11 mouse cellular contexts compared by ENCODE assay signal in the genomic region with DNA sequence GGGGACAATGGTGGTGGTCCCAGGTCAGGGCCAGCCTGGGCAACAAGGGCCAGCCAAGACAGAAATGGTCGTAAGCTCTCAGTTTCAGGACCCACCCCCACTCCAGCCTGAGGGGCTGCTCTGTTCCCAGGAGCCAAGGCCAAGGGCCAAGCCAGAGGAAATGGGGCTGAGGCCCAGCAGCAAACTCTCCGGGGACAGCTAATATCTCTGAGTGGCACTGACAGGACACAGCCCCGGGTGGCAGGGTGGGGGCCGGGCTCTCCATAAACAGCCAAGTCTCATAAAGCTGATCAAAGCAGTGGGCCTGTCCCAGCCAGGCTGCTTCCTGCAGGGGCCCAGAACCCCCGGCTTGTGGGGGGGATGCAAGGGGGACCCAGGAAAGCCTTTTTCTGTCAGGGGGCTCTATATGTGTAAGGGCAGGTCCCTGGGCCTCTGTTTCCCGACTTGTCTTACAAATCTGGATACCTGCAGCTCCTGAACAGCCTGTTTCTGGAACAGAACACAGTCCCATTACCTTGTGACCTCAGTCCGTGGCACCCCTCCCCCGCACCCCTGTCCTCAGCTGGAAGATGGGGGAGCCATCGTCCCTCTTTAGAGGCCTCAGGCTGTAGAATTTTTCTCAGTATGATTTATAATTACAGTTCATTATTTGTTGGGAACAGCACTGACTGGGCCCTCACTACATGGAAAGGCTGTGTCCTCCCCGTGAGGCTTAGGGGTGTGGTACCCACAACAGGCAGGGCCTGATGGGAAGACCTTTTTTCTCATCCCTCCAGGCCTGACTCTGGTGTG. TPM values are rescaled to one million over a fixed set of nuclear protein-coding genes. Genes with fewer than 3 reads are reported as not detected.
DNase-seq lines count a peak whose midpoint lies in the region; ATAC-seq lines count a peak whose summit lies in the region.
"Had no signal": no experiment of that assay in that cellular context is flagged by ENCODE, and none has a peak within 500 bp of the region (broad histone marks: within the 10 kb centered on the region; RNA-seq: fewer than 3 reads in every experiment).

No protein-coding gene starts in this region.

- peaks cover 4% of the 10 kb centered on the region for H3K27me3 ChIP-seq in heart, embryonic 10.5 days (ENCODE audit: insufficient read depth, poor library complexity, severe bottlenecking)
- H3K27me3 ChIP-seq in embryonic facial prominence, embryonic 15.5 days = no peaks in the 10 kb centered on the region
- no peaks in the 10 kb centered on the region for H3K27me3 ChIP-seq in forebrain, embryonic 13.5 days
- H3K27me3 ChIP-seq: liver, embryonic 15.5 days; Patski had no signal

- peaks cover 70% of the 10 kb centered on the region for H3K4me1 ChIP-seq in heart, embryonic 10.5 days
- peaks cover 50% of the 10 kb centered on the region for H3K4me1 ChIP-seq in embryonic facial prominence, embryonic 15.5 days
- no peaks in the 10 kb centered on the region; the same call in 1 of the 2 replicates for H3K4me1 ChIP-seq in forebrain, embryonic 13.5 days

- no peak overlapping the region for H3K4me3 ChIP-seq in heart, embryonic 10.5 days
- H3K4me3 ChIP-seq in embryonic facial prominence, embryonic 15.5 days (replicated peaks) = no peak overlapping the region
- no peak overlapping the region for H3K4me3 ChIP-seq in forebrain, embryonic 13.5 days
- H3K4me3 ChIP-seq: liver, embryonic 15.5 days had no signal

- no peak overlapping the region for H3K9ac ChIP-seq in embryonic facial prominence, embryonic 15.5 days
- H3K9ac ChIP-seq in forebrain, embryonic 13.5 days = no peak overlapping the region
- H3K9ac ChIP-seq: liver, embryonic 15.5 days had no signal

- H3K9me3 ChIP-seq in heart, embryonic 10.5 days = no peaks in the 10 kb centered on the region
- H3K9me3 ChIP-seq in embryonic facial prominence, embryonic 15.5 days (replicated peaks) = no peaks in the 10 kb centered on the region
- H3K9me3 ChIP-seq in forebrain, embryonic 13.5 days (replicated peaks) = no peaks in the 10 kb centered on the region
- H3K9me3 ChIP-seq: liver, embryonic 15.5 days had no signal

- no peak for DNase-seq in heart, embryonic 10.5 days (ENCODE audit: low spot score)
- DNase-seq in heart, adult 8-10 months (ENCODE audit: low spot score) = no peak
- DNase-seq in kidney, postnatal 4 days = peak; percentile 55 to 73
- DNase-seq in kidney, postnatal 36 days = no peak
- DNase-seq in lung, postnatal 36 days = peak; percentile 80

- H3K36me3 ChIP-seq in heart, embryonic 10.5 days = no peaks in the 10 kb centered on the region
- H3K36me3 ChIP-seq in embryonic facial prominence, embryonic 15.5 days = no peaks in the 10 kb centered on the region
- H3K36me3 ChIP-seq in forebrain, embryonic 13.5 days (ENCODE audit: poor library complexity, severe bottlenecking) = no peaks in the 10 kb centered on the region
- H3K36me3 ChIP-seq: liver, embryonic 15.5 days had no signal

- ATAC-seq in embryonic facial prominence, embryonic 15.5 days (ENCODE audit: insufficient number of reproducible peaks, low FRiP score, low TSS enrichment, low read depth) = no peak
- no peak for ATAC-seq in erythroblast, adult 5-6 weeks (replicated peaks; ENCODE audit: low FRiP score, poor library complexity, severe bottlenecking)
- no peak for ATAC-seq in forebrain, embryonic 13.5 days
- ATAC-seq: Patski had no signal

- H3K27ac ChIP-seq in heart, embryonic 10.5 days = peak overlapping the region; percentile 83
- H3K27ac ChIP-seq in embryonic facial prominence, embryonic 15.5 days (replicated peaks) = peak overlapping the region; percentile 73
- H3K27ac ChIP-seq in forebrain, embryonic 13.5 days = no peak overlapping the region
- H3K27ac ChIP-seq: liver, embryonic 15.5 days had no signal

- H3K4me2 ChIP-seq in embryonic facial prominence, embryonic 15.5 days (replicated peaks) = no peak overlapping the region
- no peak overlapping the region for H3K4me2 ChIP-seq in forebrain, embryonic 13.5 days
- H3K4me2 ChIP-seq: liver, embryonic 15.5 days had no signal

- 26% methylated on average over 10 of the region's 10 CpGs for WGBS in heart, embryonic 10.5 days
- WGBS in embryonic facial prominence, embryonic 15.5 days = 21% methylated on average over 10 of the region's 10 CpGs
- 57% methylated on average over 10 of the region's 10 CpGs for WGBS in forebrain, embryonic 13.5 days

RNA-seq across cellular contexts. Expression of gene Snai1, which starts 45.4 kb away (rescaled TPM):
- 21.8 and 42.2 TPM in 2 replicates for polyA plus RNA-seq in heart, embryonic 10.5 days (2016; fragmentation: Nextera tagmentation; extraction: Ambion mirVana)
- 1 to 10 TPM; 1.2 to 2.2 (median 1.4) TPM for total RNA-seq in heart, adult 8-10 months (2022)
- 82.9 and 104 TPM in 2 replicates for polyA plus RNA-seq in embryonic facial prominence, embryonic 15.5 days (2015; fragmentation: Nextera tagmentation; extraction: Ambion mirVana)
- total RNA-seq in erythroblast, adult 5-6 weeks (2015; ENCODE audit: low replicate concordance) = not detected in 2 replicates
- total RNA-seq in erythroblast, adult 5-6 weeks (2017; ENCODE audit: low replicate concordance) = 0.70 TPM in 1 of 2 replicates, not detected in the other
- 1.9 and 2.7 TPM in 2 replicates for polyA plus RNA-seq in forebrain, embryonic 13.5 days (2015; fragmentation: Nextera tagmentation; extraction: Ambion mirVana)
- total RNA-seq: common myeloid progenitor, adult 5-6 weeks had no signal

RNA-seq across cellular contexts. Expression of gene Ube2v1, which starts 48.5 kb away (rescaled TPM):
- 312 and 332 TPM in 2 replicates for polyA plus RNA-seq in heart, embryonic 10.5 days (2016; fragmentation: Nextera tagmentation; extraction: Ambion mirVana)
- total RNA-seq in heart, adult 8-10 months (2022) = 100 to 1,000 TPM; 120 to 152 (median 139) TPM
- polyA plus RNA-seq in embryonic facial prominence, embryonic 15.5 days (2015; fragmentation: Nextera tagmentation; extraction: Ambion mirVana) = 292 and 294 TPM in 2 replicates
- 134 and 176 TPM in 2 replicates for total RNA-seq in erythroblast, adult 5-6 weeks (2015; ENCODE audit: low replicate concordance)
- total RNA-seq in erythroblast, adult 5-6 weeks (2017; ENCODE audit: low replicate concordance) = 150 and 202 TPM in 2 replicates
- 278 and 309 TPM in 2 replicates for polyA plus RNA-seq in forebrain, embryonic 13.5 days (2015; fragmentation: Nextera tagmentation; extraction: Ambion mirVana)

Comparison
In these comparisons a context has a peak if more than half of its experiments do, and no peak if none do; other contexts are left out.
1. DNase-seq: peak in kidney, postnatal 4 days (2 of 2) and lung, postnatal 36 days (single experiment); none in heart, embryonic 10.5 days (single experiment), heart, adult 8-10 months (single experiment) and kidney, postnatal 36 days (0 of 2).